Mouse (Mus musculus) liver, adult 2 months (tissue): ENCODE results near the gene Prph.

ENCODE experiments used
- CTCF ChIP-seq: fragments of 200-500 bp; IDR thresholded peaks from 2 replicates; pipeline ENCODE4 v1.5.1; 2011; ENCODE audit warnings: low read depth, low read length, control low read depth
- POLR2A ChIP-seq: fragments of 200-500 bp; IDR thresholded peaks from 2 replicates; pipeline ENCODE4 v1.6.1; 2011; ENCODE audit warnings: low read length, control low read depth; ENCODE audit not compliant: insufficient read depth; ENCODE audit errors: extremely low read depth

- TF ChIP-seq CTCF, result no peak
- TF ChIP-seq POLR2A, result no peak
Observed at GRCm38 (mm10) chr15:99085997-99086396, 31.0 kb downstream of the Prph start.
